Mouse (Mus musculus): ENCODE data around the gene 1700029H14Rik.
A peak's percentile ranks its signal among the peaks of the same experiment; 100 is the strongest.

- peak; percentile 15; the same call in 1 of the 2 replicates for TF ChIP-seq CTCF (IDR thresholded peaks at IDR 0.05; ENCODE audit: control insufficient read depth, insufficient read depth, low read length)
- no peak for TF ChIP-seq POLR2A (IDR thresholded peaks at IDR 0.05; ENCODE audit: borderline replicate concordance, control insufficient read depth, low read depth, low read length)
These were observed 14.0 kb downstream of the 1700029H14Rik start for GRCm38 (mm10) chr8:13548235-13548634.

Data from bone marrow, adult 2 months (tissue).